Mouse (Mus musculus): ENCODE results near the gene 1700028J19Rik. TPM values are rescaled to one million over a fixed set of nuclear protein-coding genes. Genes with fewer than 3 reads are reported as not detected.

The 1700028J19Rik gene
- polyA plus RNA-seq, 1 experiment from 2014 or later = 1.1 TPM

DNA sequence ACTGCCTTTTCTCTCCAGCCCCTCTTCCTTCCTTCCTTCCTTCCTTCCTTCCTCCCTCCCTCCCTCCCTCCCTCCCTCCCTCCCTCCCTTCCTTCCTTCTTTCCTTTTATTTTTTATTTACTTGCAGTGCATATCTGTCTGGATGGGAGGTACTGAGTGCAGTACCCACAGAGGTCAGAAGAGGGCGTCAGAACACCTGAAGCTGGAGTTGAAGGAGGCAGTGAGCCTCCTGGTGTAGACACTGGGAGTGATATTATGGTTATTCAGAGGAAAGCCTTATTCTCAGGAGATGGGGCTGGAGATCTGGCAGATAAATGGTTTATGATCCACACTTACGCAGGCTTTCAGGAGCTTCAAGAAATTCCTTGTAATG lies 30.7 kb upstream of the 1700028J19Rik start:
- TF ChIP-seq CTCF (IDR thresholded peaks at IDR 0.05; ENCODE audit: low read depth) = peak; percentile 59
- Histone ChIP-seq H3K4me2 (replicated peaks; ENCODE audit: low read depth) (no peak overlapping the region), H3K4me3 (ENCODE audit: low read depth, low read length) (no peak overlapping the region), H3K4me1 (replicated peaks; ENCODE audit: control insufficient read depth, insufficient read depth, low read length) (no peaks in the 10 kb centered on the region), H3K9me3 (ENCODE audit: control insufficient read depth) (no peaks in the 10 kb centered on the region), H3K9ac (ENCODE audit: low read depth, low read length) (no peak overlapping the region), H3K27me3 (replicated peaks; ENCODE audit: control insufficient read depth, insufficient read depth, low read length) (0 out of 2 replicates have a peak, but pooled peaks cover 3% of the 10 kb centered on the region), H3K27ac (ENCODE audit: low read depth, low read length) (no peak overlapping the region), H3K36me3 (ENCODE audit: control insufficient read depth, insufficient read depth) (no peaks in the 10 kb centered on the region)
- WGBS = 50% methylated on average over 2 of the region's 2 CpGs
- ATAC-seq = no peak

DNA sequence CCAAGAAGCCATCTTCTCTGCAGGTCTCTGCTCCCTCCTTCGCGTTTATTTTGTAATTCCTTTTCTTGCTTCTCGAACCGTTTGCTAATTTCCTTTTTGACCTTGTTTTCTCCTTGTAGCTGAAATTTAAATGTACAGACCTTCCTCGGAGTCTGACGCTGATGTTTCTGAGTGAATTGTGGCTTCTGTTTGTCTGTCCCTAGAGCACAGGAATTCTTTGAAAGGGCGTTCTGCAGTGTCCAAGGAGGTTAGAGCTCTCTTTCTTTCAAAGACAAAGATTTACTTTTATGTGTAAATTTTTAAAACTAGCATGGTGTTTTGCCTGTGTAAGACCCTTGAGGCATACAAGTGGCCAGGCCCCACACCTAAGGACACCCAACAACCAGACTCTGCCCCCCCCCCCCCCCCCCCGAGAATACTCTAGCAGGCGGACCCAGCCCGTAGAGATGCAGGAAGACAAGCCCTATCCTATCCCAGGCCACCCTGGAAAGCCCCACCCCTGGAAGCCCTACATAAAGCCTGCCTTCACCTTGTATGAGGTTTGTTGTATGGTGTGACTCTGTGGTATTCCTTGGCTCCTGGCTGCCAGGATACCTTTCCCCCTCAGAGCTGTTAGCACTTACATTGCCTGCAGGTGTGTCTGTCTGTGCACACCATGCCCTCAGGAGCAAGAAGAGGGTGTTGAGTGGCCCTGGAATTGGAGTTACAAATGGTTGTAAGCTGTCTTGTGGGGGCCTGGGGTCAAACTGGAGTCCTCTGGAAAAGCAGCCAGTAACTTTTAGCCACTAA lies 30.2 kb upstream of the 1700028J19Rik start:
- WGBS = 68% methylated on average over 9 of the region's 10 CpGs

DNA sequence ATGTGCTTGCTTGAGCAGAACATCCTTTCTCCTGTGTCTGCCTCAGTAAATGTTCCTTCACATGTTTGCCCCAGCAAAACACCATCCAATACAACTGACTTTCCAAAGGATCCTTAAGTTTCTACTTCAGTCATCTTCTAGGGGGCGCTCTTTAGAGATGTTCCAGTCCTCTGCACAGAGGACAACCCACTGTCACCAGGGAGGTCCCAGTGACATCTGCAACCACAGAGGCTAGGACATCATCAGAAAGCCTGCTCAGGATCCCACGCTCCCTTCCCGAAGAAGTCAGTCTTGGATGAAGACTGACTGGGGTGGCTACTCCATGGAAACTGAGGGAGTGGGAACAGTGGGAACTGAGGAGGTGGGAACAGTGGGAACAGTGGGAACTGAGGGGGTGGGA lies 29.1 kb upstream of the 1700028J19Rik start:
- H3K9ac ChIP-seq (ENCODE audit: low read depth, low read length) = no peak overlapping the region
- H3K4me1 ChIP-seq (replicated peaks; ENCODE audit: control insufficient read depth, insufficient read depth, low read length) = no peaks in the 10 kb centered on the region
- ATAC-seq = no peak
- 0 out of 2 replicates have a peak, but pooled peaks have one; percentile 10 for TF ChIP-seq CTCF (IDR thresholded peaks at IDR 0.05; ENCODE audit: low read depth)
- WGBS = 78% methylated on average over 3 of the region's 3 CpGs
- H3K27me3 ChIP-seq (replicated peaks; ENCODE audit: control insufficient read depth, insufficient read depth, low read length) = 0 out of 2 replicates have a peak, but pooled peaks cover 3% of the 10 kb centered on the region
- no peak overlapping the region for H3K4me2 ChIP-seq (replicated peaks; ENCODE audit: low read depth)
- no peak overlapping the region for H3K27ac ChIP-seq (ENCODE audit: low read depth, low read length)
- no peaks in the 10 kb centered on the region for H3K9me3 ChIP-seq (ENCODE audit: control insufficient read depth)
- H3K4me3 ChIP-seq (ENCODE audit: low read depth, low read length) = no peak overlapping the region
- H3K36me3 ChIP-seq (ENCODE audit: control insufficient read depth, insufficient read depth) = no peaks in the 10 kb centered on the region

More for the DNA sequence above, 30.2 kb upstream of the 1700028J19Rik start:
- no peaks in the 10 kb centered on the region for H3K36me3 ChIP-seq (ENCODE audit: control insufficient read depth, insufficient read depth)
- TF ChIP-seq CTCF (IDR thresholded peaks at IDR 0.05; ENCODE audit: low read depth) = no peak
- 0 out of 2 replicates have a peak, but pooled peaks cover 3% of the 10 kb centered on the region for H3K27me3 ChIP-seq (replicated peaks; ENCODE audit: control insufficient read depth, insufficient read depth, low read length)
- no peak overlapping the region for H3K9ac ChIP-seq (ENCODE audit: low read depth, low read length)
- no peaks in the 10 kb centered on the region for H3K4me1 ChIP-seq (replicated peaks; ENCODE audit: control insufficient read depth, insufficient read depth, low read length)
- no peak overlapping the region for H3K27ac ChIP-seq (ENCODE audit: low read depth, low read length)
- H3K4me2 ChIP-seq (replicated peaks; ENCODE audit: low read depth) = no peak overlapping the region
- no peak for ATAC-seq
- H3K9me3 ChIP-seq (ENCODE audit: control insufficient read depth) = no peaks in the 10 kb centered on the region
- no peak overlapping the region for H3K4me3 ChIP-seq (ENCODE audit: low read depth, low read length)

DNA sequence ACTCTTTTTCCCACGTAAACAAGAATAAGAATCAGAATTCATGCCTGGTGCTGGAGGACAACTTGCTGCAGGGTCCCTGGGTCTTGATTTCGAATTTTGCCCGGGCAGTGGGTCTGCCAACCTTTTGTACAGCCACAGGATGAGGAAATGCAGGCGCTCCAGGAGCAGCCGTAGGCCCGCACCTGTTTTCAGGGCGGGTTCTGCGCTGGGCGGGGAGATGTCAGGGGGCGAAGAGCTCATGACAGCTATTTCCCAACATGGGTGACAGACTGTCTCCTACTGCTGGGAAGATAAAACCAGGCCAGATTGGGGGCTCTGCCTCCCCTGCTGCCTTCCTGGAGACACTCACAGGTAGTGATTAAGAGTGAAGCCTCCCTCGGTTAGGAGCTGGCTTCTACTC lies 27.6 kb upstream of the 1700028J19Rik start:
- Histone ChIP-seq H3K4me1 (replicated peaks; ENCODE audit: control insufficient read depth, insufficient read depth, low read length) (no peaks in the 10 kb centered on the region), H3K4me2 (replicated peaks; ENCODE audit: low read depth) (0 out of 2 replicates have a peak overlapping the region, but pooled peaks have one; percentile 3), H3K27ac (ENCODE audit: low read depth, low read length) (no peak overlapping the region), H3K9ac (ENCODE audit: low read depth, low read length) (no peak overlapping the region), H3K4me3 (ENCODE audit: low read depth, low read length) (no peak overlapping the region), H3K36me3 (ENCODE audit: control insufficient read depth, insufficient read depth) (no peaks in the 10 kb centered on the region), H3K9me3 (ENCODE audit: control insufficient read depth) (no peaks in the 10 kb centered on the region), H3K27me3 (replicated peaks; ENCODE audit: control insufficient read depth, insufficient read depth, low read length) (0 out of 2 replicates have a peak, but pooled peaks cover 3% of the 10 kb centered on the region)
- no peak for ATAC-seq
- TF ChIP-seq CTCF (IDR thresholded peaks at IDR 0.05; ENCODE audit: low read depth) = no peak
- WGBS = 24% methylated on average over 11 of the region's 11 CpGs

DNA sequence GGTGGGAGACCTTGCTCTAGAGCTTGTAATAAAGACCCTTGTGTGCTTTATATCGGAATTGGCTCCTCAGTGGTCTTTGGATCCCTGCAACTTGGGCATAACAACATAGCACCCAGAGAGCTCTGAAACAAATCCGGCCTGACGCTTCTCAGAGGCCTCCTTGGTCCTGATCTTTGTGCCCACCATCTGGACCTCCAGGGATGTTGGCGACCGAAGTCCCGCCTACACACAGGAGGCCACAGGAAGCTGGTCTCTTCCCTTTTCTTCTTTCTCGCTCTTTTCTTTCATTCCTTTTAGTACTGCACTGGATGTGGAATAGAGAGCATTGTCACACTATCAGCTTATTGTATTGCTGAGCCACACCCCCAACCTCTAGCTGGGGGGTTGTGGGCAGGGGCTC lies 27.0 kb upstream of the 1700028J19Rik start:
- no peak overlapping the region for H3K4me3 ChIP-seq (ENCODE audit: low read depth, low read length)
- WGBS = 71% methylated on average over 7 of the region's 7 CpGs
- H3K4me2 ChIP-seq (replicated peaks; ENCODE audit: low read depth) = no peak overlapping the region

GRCm38 (mm10) chr7:44272546-44272945 lies 26.1 kb upstream of the 1700028J19Rik start:
- no peak for ATAC-seq
- WGBS = 87% methylated on average over 7 of the region's 7 CpGs
- H3K4me2 ChIP-seq (replicated peaks; ENCODE audit: low read depth) = no peak overlapping the region

More for the DNA sequence above, 27.0 kb upstream of the 1700028J19Rik start:
- no peaks in the 10 kb centered on the region for H3K36me3 ChIP-seq (ENCODE audit: control insufficient read depth, insufficient read depth)
- no peak for TF ChIP-seq CTCF (IDR thresholded peaks at IDR 0.05; ENCODE audit: low read depth)
- H3K27ac ChIP-seq (ENCODE audit: low read depth, low read length) = no peak overlapping the region
- no peaks in the 10 kb centered on the region for H3K9me3 ChIP-seq (ENCODE audit: control insufficient read depth)
- H3K9ac ChIP-seq (ENCODE audit: low read depth, low read length) = no peak overlapping the region
- ATAC-seq = no peak
- H3K27me3 ChIP-seq (replicated peaks; ENCODE audit: control insufficient read depth, insufficient read depth, low read length) = 0 out of 2 replicates have a peak, but pooled peaks cover 3% of the 10 kb centered on the region
- H3K4me1 ChIP-seq (replicated peaks; ENCODE audit: control insufficient read depth, insufficient read depth, low read length) = no peaks in the 10 kb centered on the region

More at GRCm38 (mm10) chr7:44272546-44272945, 26.1 kb upstream of the 1700028J19Rik start:
- Histone ChIP-seq H3K9ac (ENCODE audit: low read depth, low read length) (no peak overlapping the region), H3K4me1 (replicated peaks; ENCODE audit: control insufficient read depth, insufficient read depth, low read length) (no peaks in the 10 kb centered on the region), H3K27ac (ENCODE audit: low read depth, low read length) (no peak overlapping the region), H3K4me3 (ENCODE audit: low read depth, low read length) (no peak overlapping the region), H3K9me3 (ENCODE audit: control insufficient read depth) (no peaks in the 10 kb centered on the region), H3K27me3 (replicated peaks; ENCODE audit: control insufficient read depth, insufficient read depth, low read length) (0 out of 2 replicates have a peak, but pooled peaks cover 3% of the 10 kb centered on the region), H3K36me3 (ENCODE audit: control insufficient read depth, insufficient read depth) (no peaks in the 10 kb centered on the region)
- TF ChIP-seq CTCF (IDR thresholded peaks at IDR 0.05; ENCODE audit: low read depth) = no peak

Data from intestine, postnatal 0 days (tissue).